Mouse (Mus musculus) small intestine, adult 10 weeks (tissue): ENCODE results near the gene Tacc2. TPM values are rescaled to one million over a fixed set of nuclear protein-coding genes. Genes with fewer than 3 reads are reported as not detected.

Experiments used
- polyA plus RNA-seq: library from polyadenylated mRNA; stranded (reverse); fragments of 350-450 nt; fragmentation: Illumina TruSeq; extraction: RNeasy Lipid Tissue Mini Kit (QIAGEN cat#74804); gene quantifications from one replicate; pipeline ENCODE4 v1.2.3, GENCODE M21; 2014; ENCODE audit warnings: low replicate concordance

The Tacc2 gene
- 9.8 TPM for polyA plus RNA-seq

GRCm38 (mm10) chr7:130577388-130578003 lies at the start of gene Tacc2:
TSS of gene Tacc2 (plus strand) at chr7:130577438.

GRCm38 (mm10) chr7:130572821-130573220 lies 4.4 kb upstream of the Tacc2 start, which contains the start of gene Nsmce4a:
TSS of gene Nsmce4a (minus strand) at chr7:130573118.

GRCm38 (mm10) chr7:130773914-130774630 lies 196.8 kb downstream of the Tacc2 start, which contains the start of gene Btbd16:
TSS of gene Btbd16 (plus strand) at chr7:130774069.

Other genes starting within 250 kb of the Tacc2 start
- gene Ate1, start 57.1 kb upstream of the Tacc2 start, polyA plus RNA-seq = 38.2 TPM
- gene Nsmce4a, start 4.3 kb upstream of the Tacc2 start, polyA plus RNA-seq = 220 TPM
- not detected for gene Btbd16, start 196.6 kb downstream of the Tacc2 start, polyA plus RNA-seq